Mouse (Mus musculus) embryonic facial prominence, embryonic 11.5 days (tissue): ENCODE data around the gene Nyap1. TPM values are rescaled to one million over a fixed set of nuclear protein-coding genes. Genes with fewer than 3 reads are reported as not detected.
A peak's percentile ranks its signal among the peaks of the same experiment; 100 is the strongest.

Experiments
- ATAC-seq: fragments of 200-750 bp; cut with Nextera tagmentation; replicated peaks from 2 replicates; pipeline ENCODE4 v1.8.0; 2017; ENCODE audit warnings: low read depth; ENCODE audit not compliant: insufficient number of reproducible peaks, low FRiP score, low TSS enrichment
- DNase-seq: peaks from one replicate; pipeline ENCODE4 v3.0.0-alpha.2; 2015; ENCODE audit warnings: low spot score
- H3K27ac ChIP-seq: fragments of 300-500 bp; sonication (generic); replicated peaks from 2 replicates; pipeline ENCODE4 v1.5.1; 2014; ENCODE audit warnings: mild to moderate bottlenecking, low read depth, low read length, control low read depth
- H3K27me3 ChIP-seq: fragments of 300-500 bp; sonication (generic); 2 replicates; pipeline ENCODE4 v1.6.1; 2014; ENCODE audit warnings: mild to moderate bottlenecking, low read length, moderate library complexity, mixed read lengths; ENCODE audit not compliant: control insufficient read depth, insufficient read depth
- H3K36me3 ChIP-seq: fragments of 300-500 bp; sonication (generic); replicated peaks from 2 replicates; pipeline ENCODE4 v1.6.1; 2014; ENCODE audit warnings: low read depth, mild to moderate bottlenecking, low read length, moderate library complexity, mixed read lengths; ENCODE audit not compliant: control insufficient read depth, insufficient read depth
- H3K4me1 ChIP-seq: fragments of 300-500 bp; sonication (generic); 2 replicates; pipeline ENCODE4 v1.6.1; 2014; ENCODE audit warnings: low read length, mixed read lengths; ENCODE audit not compliant: control insufficient read depth, insufficient read depth
- H3K4me2 ChIP-seq: fragments of 300-500 bp; sonication (generic); 2 replicates; pipeline ENCODE4 v1.6.1; 2014; ENCODE audit warnings: low read depth, mild to moderate bottlenecking, control low read depth, low read length, moderate library complexity
- H3K4me3 ChIP-seq: fragments of 300-500 bp; sonication (generic); 2 replicates; pipeline ENCODE4 v1.5.1; 2014; ENCODE audit warnings: low read depth, low read length, control low read depth
- H3K9ac ChIP-seq: fragments of 300-500 bp; sonication (generic); replicated peaks from 2 replicates; pipeline ENCODE4 v1.6.1; 2014; ENCODE audit warnings: mild to moderate bottlenecking, control low read depth, low read length
- H3K9me3 ChIP-seq: fragments of 300-500 bp; sonication (generic); replicated peaks from 2 replicates; pipeline ENCODE4 v1.6.1; 2016; ENCODE audit warnings: mild to moderate bottlenecking, low read length, inconsistent platforms, mixed read lengths; ENCODE audit not compliant: control insufficient read depth
- WGBS: fragments of 180-500 bp; shearing (Covaris S2); extraction: QIAGEN DNeasy Blood & Tissue Kit; methylation state at CpG from one replicate; pipeline ENCODE4 v1.1.7; 2014; 5-methylcytosine and 5-hydroxymethylcytosine counted together
- polyA plus RNA-seq: library from polyadenylated mRNA; unstranded; fragments of >200 nt; fragmentation: Nextera tagmentation; extraction: Ambion mirVana; gene quantifications from 2 replicates; pipeline ENCODE4 v1.2.1, GENCODE M21; 2014

Nyap1 gene
- polyA plus RNA-seq, 1 experiment from 2014 or later = 1.6 TPM

DNA sequence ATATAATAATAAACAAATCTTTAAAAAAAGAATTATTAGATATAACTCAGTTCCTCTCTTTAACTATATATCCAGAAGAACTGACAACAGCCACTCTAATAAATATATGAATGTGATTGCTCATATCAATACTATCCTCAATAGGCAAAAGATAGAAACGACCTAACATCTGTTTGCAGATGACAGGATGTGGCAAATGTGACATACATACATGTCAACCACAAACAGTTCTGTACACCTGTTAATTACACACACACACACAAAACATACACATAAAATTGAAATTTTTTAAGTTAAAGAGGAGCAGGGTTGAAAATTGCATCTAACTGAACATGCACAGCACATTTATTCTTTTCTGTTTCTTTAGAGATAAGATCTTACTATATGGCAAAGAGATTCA is 49.5 kb downstream of the Nyap1 start:
- Histone ChIP-seq H3K27me3 (no peaks in the 10 kb centered on the region), H3K4me2 (no peak overlapping the region), H3K9me3 (no peaks in the 10 kb centered on the region), H3K27ac (no peak overlapping the region), H3K4me1 (no peaks in the 10 kb centered on the region), H3K9ac (no peak overlapping the region), H3K36me3 (no peaks in the 10 kb centered on the region), H3K4me3 (no peak overlapping the region)
- DNase-seq (no peak), ATAC-seq (no peak)
- WGBS = 64% methylated on average over 1 of the region's 1 CpGs

DNA sequence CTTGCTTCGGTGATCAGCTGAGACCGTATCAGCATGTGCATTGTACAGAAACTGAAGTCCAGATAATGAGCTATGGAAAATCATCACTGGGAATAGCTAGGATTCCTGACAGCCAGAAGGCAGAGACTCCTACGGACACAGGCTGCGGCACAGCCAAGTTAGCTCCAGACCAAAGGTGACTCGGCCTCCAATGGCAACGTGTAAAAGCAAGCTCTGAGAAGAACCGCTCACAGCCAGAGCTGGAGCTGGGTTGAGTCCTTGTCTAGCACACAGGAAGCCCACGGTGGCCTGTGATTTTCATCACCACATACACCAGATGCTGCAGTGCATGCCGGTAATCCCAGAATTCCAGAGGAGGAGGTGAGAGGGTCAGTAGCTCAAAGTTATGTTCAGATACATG is 50.9 kb downstream of the Nyap1 start:
- H3K4me1 ChIP-seq = no peaks in the 10 kb centered on the region
- no peak overlapping the region for H3K4me3 ChIP-seq
- H3K4me2 ChIP-seq = no peak overlapping the region
- H3K27me3 ChIP-seq = no peaks in the 10 kb centered on the region
- 63% methylated on average over 9 of the region's 9 CpGs for WGBS
- no peaks in the 10 kb centered on the region for H3K36me3 ChIP-seq
- no peak overlapping the region for H3K27ac ChIP-seq
- DNase-seq (no peak), ATAC-seq (no peak)
- no peak overlapping the region for H3K9ac ChIP-seq
- H3K9me3 ChIP-seq = no peaks in the 10 kb centered on the region

- no peak overlapping the region for H3K9ac ChIP-seq
- DNase-seq (no peak), ATAC-seq (no peak)
- no peak overlapping the region for H3K4me2 ChIP-seq
- H3K36me3 ChIP-seq = no peaks in the 10 kb centered on the region
- H3K27me3 ChIP-seq = no peaks in the 10 kb centered on the region
- H3K4me1 ChIP-seq = no peaks in the 10 kb centered on the region
- no peak overlapping the region for H3K4me3 ChIP-seq
- H3K9me3 ChIP-seq = no peaks in the 10 kb centered on the region
- H3K27ac ChIP-seq = no peak overlapping the region
- WGBS = 85% methylated on average over 3 of the region's 3 CpGs
Observed at GRCm38 (mm10) chr5:137689974-137690373, 51.4 kb downstream of the Nyap1 start.

DNA sequence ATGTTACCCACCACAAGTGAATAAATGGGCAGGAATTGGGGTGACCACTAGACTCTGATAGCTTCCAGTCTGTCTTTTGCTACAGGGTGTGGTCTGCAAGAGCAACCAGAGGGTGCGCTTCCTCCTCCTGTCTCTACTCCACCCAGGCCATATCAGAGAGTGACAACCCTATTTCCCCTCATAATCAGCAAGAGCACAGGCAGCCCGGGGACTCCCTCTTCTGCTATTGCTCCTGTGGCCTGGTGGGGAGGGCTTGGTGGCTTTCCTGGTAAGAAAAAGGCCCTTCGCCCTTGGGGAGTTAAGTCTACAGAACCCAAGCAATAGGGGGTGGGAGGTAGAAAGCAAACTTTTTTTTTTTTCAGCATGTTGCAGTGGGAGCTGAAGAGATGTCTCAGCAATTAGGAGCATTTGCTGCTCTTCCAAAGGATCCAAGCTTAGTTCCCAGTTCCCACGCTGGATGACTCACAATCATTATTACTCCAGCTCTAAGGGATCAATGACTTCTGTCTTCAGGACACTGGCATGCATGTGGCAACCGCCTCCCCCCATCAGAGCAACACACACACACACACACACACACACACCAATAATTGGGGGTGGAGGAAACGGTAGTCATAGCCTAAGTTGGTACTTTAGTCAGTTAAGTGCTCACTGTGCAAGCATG is 55.1 kb downstream of the Nyap1 start:
- WGBS = 77% methylated on average over 6 of the region's 6 CpGs
- no peak for ATAC-seq
- Histone ChIP-seq H3K27me3 (no peaks in the 10 kb centered on the region), H3K4me3 (no peak overlapping the region), H3K36me3 (no peaks in the 10 kb centered on the region), H3K4me1 (no peaks in the 10 kb centered on the region), H3K9ac (no peak overlapping the region), H3K4me2 (no peak overlapping the region), H3K9me3 (no peaks in the 10 kb centered on the region), H3K27ac (no peak overlapping the region)
- no peak for DNase-seq

- no peak for ATAC-seq
- Histone ChIP-seq H3K36me3 (no peaks in the 10 kb centered on the region), H3K9ac (no peak overlapping the region), H3K27ac (no peak overlapping the region), H3K4me1 (no peaks in the 10 kb centered on the region), H3K4me2 (no peak overlapping the region), H3K27me3 (no peaks in the 10 kb centered on the region), H3K9me3 (no peaks in the 10 kb centered on the region), H3K4me3 (no peak overlapping the region)
- no peak for DNase-seq
- 92% methylated on average over 3 of the region's 3 CpGs for WGBS
Observed at GRCm38 (mm10) chr5:137685653-137686052, 55.8 kb downstream of the Nyap1 start.

DNA sequence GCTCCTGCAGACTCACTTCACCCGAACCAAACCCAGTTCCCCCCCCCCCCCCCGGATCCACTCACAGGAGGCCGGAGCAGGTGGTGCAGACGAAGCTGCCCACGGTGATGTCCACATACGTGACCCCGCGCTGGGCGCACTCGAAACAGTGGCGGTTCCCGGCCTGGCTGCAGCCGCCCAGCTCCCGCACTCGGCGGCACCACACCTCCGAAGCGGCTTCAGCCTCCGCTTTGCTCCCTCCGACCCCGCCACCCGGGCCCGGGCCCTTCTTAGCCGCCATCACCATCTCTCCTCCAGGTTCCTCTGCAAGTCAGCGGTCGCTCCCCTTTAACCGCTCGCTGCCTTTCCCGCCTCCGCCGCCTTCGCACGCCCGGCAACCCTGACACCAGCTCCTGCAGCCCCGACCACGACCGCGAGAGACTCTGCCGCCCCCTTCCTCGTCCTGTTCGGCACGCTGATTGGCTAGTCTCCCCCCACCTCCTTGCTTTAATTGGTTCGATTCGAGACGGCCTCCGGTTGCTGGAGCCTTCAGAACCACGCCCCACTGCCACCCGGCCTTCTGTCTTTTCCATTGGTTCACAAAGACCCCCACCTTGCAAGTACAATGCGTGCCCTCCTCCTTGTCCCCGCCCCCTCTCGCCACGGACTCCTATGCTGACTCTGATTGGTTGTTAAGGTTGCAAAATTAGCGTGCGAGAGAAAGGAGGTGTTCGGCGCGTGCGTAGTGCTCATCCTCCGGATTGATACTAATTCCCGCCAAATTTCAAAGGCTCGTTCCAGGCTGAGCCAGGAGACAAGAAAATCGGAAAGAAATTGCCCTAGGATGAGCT is 56.9 kb downstream of the Nyap1 start, which contains the start of gene Agfg2:
Agfg2 (minus strand) TSS at position 433 of the 830 bp plus-strand sequence.
- Histone ChIP-seq H3K4me2 (peak within 1 kb of the TSS; percentile 91), H3K9ac (peak within 1 kb of the TSS; percentile 74), H3K36me3 (no peaks in the 10 kb centered on the region), H3K9me3 (no peaks in the 10 kb centered on the region), H3K4me1 (no peaks in the 10 kb centered on the region), H3K27me3 (no peaks in the 10 kb centered on the region), H3K4me3 (peak within 1 kb of the TSS; percentile 70), H3K27ac (peak within 1 kb of the TSS; percentile 28; the same call in 1 of the 2 replicates)
- ATAC-seq (peak; percentile 98), DNase-seq (peak; percentile 99)
- under 1% methylated on average over 61 of the region's 62 CpGs for WGBS

DNA sequence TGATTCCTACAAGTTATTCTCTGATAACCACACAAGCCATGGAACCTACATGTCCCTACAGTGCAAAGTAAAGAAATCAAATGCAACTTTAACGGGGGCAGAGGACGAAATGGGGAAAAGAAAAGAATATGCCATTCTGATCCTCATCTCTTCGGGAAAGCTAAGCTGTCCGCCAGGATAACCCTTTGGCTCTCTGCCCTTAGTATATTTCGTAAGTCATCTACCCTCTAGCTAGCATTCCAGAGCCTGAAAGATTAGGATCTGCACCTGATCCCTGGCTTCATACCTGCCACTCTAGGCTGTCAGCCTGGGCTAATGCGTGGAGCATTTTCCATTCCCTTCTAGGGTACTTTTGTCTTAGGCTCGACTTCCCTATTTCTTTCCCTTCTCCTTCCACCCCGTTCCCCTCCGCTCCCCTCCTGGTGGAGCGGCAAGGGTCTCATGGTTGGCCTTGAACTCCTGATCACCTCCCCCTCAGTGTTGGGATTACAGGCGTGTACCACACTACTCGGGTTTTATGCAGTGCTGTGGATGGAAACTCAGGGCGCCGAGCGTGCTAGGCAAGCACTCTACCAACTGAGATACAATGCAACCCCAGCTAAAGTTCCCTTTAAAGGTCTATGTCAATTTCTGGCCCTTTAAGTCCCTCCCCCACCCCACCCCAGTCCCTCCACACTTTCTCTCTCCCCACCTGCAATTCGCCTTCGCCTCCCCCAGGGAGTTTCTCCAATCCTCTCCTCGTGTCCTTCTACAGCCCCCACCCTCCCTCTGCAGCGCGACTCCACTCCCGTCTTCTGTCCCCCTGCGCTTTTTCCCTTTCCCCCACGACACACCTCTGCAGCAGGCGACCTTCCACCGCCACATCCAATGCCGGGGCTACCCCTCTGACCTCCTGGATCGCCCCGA is 57.8 kb downstream of the Nyap1 start:
- peak overlapping the region; percentile 28; the same call in 1 of the 2 replicates for H3K27ac ChIP-seq
- no peaks in the 10 kb centered on the region for H3K9me3 ChIP-seq
- WGBS = 14% methylated on average over 28 of the region's 28 CpGs
- H3K9ac ChIP-seq = peak overlapping the region; percentile 74
- H3K4me1 ChIP-seq = no peaks in the 10 kb centered on the region
- DNase-seq (peak; percentile 15), ATAC-seq (peak; percentile 21; the same call in 1 of the 2 replicates)
- H3K27me3 ChIP-seq = no peaks in the 10 kb centered on the region
- no peaks in the 10 kb centered on the region for H3K36me3 ChIP-seq
- H3K4me2 ChIP-seq = peak overlapping the region; percentile 91
- H3K4me3 ChIP-seq = peak overlapping the region; percentile 70
